Mouse (Mus musculus) frontal cortex, postnatal 36 days (tissue): ENCODE measurements at regions not wholly inside any gene's neighbourhood (a gene's known extent, or its start where the extent isn't known, plus 50 kb on each side); places are given as distances from the start of the nearest gene placed in this dataset.

ENCODE experiments used
- DNase-seq, 2 experiments: peaks; one replicate each; pipeline ENCODE4 v3.0.0; 2022; ENCODE audit warnings: low spot score in 2 of 2

DNA sequence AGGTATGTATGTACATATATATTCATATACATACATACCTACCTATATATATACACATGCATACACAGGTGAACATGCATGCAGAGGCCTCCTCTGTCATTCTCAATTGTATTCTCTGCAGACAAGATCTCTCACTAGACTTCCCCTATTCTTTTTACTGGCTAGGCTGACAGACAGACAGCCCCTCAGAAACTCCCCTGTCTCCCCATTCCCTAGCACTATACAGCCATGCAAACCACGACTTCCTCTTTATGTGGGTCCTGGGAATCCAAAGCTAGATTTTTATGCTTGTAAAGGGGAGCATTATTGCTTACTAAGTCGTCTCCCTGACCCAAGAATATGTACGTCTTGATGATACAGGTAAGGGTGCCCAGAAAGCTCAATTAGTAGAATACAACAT is 86.9 kb downstream of the Fam124b start:
- DNase-seq, result no peak

- DNase-seq, result no peak
These were observed 94.3 kb downstream of the Fam124b start for GRCm38 (mm10) chr1:80123966-80124365.

- no peak for DNase-seq
These were observed 102.4 kb downstream of the Fam124b start for GRCm38 (mm10) chr1:80115913-80116312.

DNA sequence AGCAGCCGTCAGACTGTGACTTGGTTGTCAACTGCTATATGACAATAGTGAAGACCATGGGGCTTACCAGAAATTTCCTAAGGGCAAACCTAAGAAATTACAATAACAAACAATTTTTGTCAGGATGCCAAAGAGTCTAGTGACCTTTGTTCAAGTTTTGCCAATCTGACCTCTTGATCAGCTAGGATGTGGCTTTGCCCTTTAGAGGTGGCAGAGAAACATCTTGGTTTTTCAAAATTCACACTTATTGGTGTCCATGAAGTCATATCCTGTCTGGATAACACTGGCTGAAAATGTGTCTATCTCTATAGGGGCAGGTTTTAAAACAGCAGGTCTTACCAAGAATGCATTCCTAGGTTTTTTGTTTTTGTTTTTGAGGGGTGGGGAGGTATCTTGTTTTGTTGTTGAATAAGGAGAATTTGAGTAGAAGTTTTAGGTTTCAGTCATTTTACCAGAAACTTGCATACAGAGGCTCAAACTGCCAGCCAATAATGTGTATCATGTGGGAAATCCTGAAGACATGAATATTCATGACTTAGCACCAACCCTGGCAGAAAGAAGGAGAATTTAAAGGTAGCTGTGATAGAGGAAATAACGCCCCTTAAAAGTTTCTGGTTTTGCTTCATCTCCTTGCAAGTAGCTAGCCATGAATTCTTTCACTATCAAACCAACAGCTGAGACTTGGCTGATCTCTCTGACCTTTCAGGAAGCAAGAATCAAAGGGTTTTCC is 110.4 kb downstream of the Fam124b start:
- no peak for DNase-seq

GRCm38 (mm10) chr1:80106269-80106668 is 112.0 kb downstream of the Fam124b start:
- peak in 1 of 2 experiments; percentile 52 for DNase-seq

DNA sequence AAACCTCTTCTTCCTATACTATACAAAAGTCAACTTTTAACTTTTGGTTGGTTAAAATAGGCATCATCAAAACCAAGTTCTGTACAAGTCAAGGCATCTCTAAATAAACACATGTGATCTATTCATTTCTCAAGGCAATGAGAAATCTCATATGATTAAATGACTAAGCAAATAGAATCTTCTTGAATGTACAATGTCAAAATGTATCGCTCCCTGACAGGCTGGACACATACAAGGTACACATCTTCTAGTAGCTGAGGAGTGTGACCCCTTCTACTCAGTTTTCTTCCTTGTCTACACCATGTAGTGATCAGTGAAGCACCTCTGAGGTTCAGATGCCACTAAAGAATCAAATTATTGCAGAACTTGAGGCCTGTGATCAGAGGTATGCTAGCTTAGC is 120.0 kb downstream of the Fam124b start:
- no peak for DNase-seq

- DNase-seq, result no peak
These were observed 126.5 kb downstream of the Fam124b start for GRCm38 (mm10) chr1:80091800-80092199.

- peak; percentile 9 to 16 for DNase-seq
These were observed 126.9 kb downstream of the Fam124b start for GRCm38 (mm10) chr1:80091350-80091749.

- no peak for DNase-seq
These were observed 129.6 kb downstream of the Fam124b start for GRCm38 (mm10) chr1:80088651-80089050.

- no peak for DNase-seq
These were observed 141.9 kb downstream of the Fam124b start for GRCm38 (mm10) chr1:80076357-80076756.

GRCm38 (mm10) chr1:80074376-80074775 is 143.9 kb downstream of the Fam124b start:
- peak; percentile 15 to 23 for DNase-seq

GRCm38 (mm10) chr1:80073950-80074349 is 144.3 kb downstream of the Fam124b start:
- DNase-seq, result peak; percentile 11 to 49

DNA sequence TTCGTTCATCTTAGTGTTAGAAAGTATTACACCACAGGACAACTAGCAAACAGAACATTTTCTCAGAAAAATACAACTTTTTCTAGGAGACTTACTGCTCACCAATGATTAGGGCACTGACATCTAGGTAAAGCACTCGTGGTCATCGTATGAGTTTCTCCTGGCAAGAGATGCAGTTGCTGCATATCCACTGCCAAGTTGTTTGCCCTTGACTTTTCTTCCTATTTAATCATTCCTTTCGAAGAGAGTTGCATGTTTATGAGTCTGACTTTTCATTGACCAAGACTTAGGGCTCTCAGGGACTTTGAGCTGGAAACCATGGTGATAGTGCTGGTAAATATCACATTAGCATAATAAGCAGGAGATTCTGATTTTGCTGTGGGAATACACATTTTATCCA is 149.1 kb downstream of the Fam124b start:
- no peak for DNase-seq

DNA sequence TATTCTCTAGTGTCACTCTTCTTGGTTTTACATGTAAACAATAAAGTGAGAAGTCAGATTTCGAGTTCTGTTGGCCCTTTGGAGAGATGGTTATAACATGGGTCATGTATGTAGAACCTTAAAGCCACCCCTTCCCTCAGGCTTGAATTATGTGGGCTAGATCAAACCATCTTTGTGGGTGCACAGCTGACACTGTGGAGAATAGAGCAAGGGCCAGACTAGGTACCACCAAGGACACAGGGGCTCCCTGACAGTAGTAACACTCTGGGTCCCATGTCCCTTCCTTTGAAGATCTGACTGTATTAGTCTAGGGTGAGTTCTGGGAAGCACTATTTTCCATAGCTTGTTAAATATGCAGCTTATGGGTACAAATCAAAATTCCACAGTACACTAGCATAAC is 156.2 kb downstream of the Fam124b start:
- no peak for DNase-seq

- DNase-seq, result no peak
These were observed 156.6 kb downstream of the Fam124b start for GRCm38 (mm10) chr1:80061632-80062031.

GRCm38 (mm10) chr1:80045141-80045540 is 173.1 kb downstream of the Fam124b start:
- no peak for DNase-seq

DNA sequence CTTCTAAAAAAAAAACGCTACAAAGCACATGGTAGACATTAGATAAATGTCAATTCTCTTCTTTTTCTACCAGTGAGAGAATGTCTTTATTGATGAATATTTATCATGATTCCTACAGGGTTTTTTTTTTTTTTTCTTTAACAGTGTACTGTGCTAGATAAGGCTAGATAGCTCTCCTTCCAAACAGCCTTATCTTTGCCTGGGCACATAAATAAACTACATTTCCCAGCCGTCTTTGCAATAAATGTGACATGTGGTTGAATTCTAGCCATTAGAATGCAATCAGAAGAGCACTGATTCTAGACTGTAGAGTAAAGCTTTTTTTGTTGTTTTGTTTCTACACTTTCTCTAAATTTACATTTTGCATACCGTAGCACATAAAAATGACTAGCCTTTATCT is 177.9 kb downstream of the Fam124b start:
- DNase-seq, result no peak

- DNase-seq, result no peak
These were observed 178.4 kb downstream of the Fam124b start for GRCm38 (mm10) chr1:80039891-80040290.

DNA sequence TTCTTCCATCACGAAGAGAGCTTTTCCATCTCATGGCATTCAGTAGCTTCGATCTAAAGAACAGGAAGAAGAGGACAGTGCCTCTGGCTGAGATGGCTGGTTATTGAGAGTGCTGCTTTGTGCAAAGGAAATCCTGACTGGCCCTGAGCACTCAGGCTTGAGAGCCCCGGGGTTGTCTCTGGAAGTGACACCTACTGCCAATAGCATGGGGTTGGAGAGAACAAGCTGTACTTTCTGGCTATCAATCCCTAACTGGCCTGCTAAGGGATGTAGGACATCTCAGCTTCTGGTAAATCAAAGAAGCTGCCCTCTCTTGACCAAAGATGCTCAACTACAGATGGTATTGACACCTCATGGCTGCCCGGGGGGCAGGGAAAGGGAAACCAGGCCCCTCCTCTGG is 178.2 kb upstream of the Serpine2 start:
- no peak for DNase-seq

DNA sequence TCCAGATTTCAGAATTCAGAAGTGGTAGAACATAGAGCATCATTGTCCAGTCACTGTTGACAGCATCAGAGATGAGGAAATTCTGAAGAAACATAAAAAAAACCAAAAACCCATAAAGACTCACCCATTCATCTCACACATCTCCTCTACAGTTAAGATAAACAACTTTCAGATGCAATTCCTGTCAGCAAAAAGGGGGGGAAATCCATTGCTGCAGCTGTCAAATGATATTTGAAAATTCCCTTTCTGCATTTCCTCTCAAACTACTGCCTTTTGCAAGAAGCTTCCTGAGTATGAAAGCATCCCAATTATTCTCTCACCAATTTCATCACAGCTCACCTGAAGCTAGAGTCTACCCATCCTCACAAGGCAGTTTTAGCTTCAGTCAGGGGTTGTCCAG is 177.1 kb upstream of the Serpine2 start:
- no peak for DNase-seq

GRCm38 (mm10) chr1:80036436-80036835 is 175.5 kb upstream of the Serpine2 start:
- no peak for DNase-seq

GRCm38 (mm10) chr1:80033522-80033921 is 172.5 kb upstream of the Serpine2 start:
- DNase-seq, result peak; percentile 8 to 15

GRCm38 (mm10) chr1:80033121-80033520 is 172.1 kb upstream of the Serpine2 start:
- no peak for DNase-seq

GRCm38 (mm10) chr1:80032464-80032863 is 171.5 kb upstream of the Serpine2 start:
- no peak for DNase-seq
